Mouse (Mus musculus) spleen, adult 18-20 months (tissue): ENCODE data around the gene Med23.

Experiments used
- DNase-seq, 2 experiments: peaks; one replicate each; pipeline ENCODE4 v3.0.0; 2022; ENCODE audit warnings: mixed read lengths in 2 of 2

Gene Med23

GRCm38 (mm10) chr10:24886008-24886407, 16.2 kb downstream of the Med23 start:
- no peak for DNase-seq

GRCm38 (mm10) chr10:24888343-24888742, 18.6 kb downstream of the Med23 start:
- DNase-seq, result no peak

GRCm38 (mm10) chr10:24895927-24896326, 26.1 kb downstream of the Med23 start:
- DNase-seq, result peak in 1 of 2 experiments; percentile 32

GRCm38 (mm10) chr10:24905627-24906026, 35.8 kb downstream of the Med23 start:
- no peak for DNase-seq

GRCm38 (mm10) chr10:24911199-24911598, 41.4 kb downstream of the Med23 start:
- no peak for DNase-seq

- DNase-seq, result no peak
These were observed 42.8 kb downstream of the Med23 start for GRCm38 (mm10) chr10:24912576-24912975.

GRCm38 (mm10) chr10:24915486-24915885, 45.7 kb downstream of the Med23 start:
- no peak for DNase-seq

GRCm38 (mm10) chr10:24922977-24923376, 53.2 kb downstream of the Med23 start:
- DNase-seq, result no peak

GRCm38 (mm10) chr10:24924296-24924695, 54.5 kb downstream of the Med23 start:
- DNase-seq, result no peak

GRCm38 (mm10) chr10:24926380-24926779, 56.6 kb downstream of the Med23 start:
- no peak for DNase-seq

GRCm38 (mm10) chr10:24926962-24927720, 57.4 kb downstream of the Med23 start, which contains the start of gene Arg1:
Arg1 (minus strand) TSS chr10:24927484.
- no peak for DNase-seq

GRCm38 (mm10) chr10:24928072-24928471, 58.3 kb downstream of the Med23 start:
- peak in 1 of 2 experiments; percentile 12 for DNase-seq

GRCm38 (mm10) chr10:24930143-24930542, 60.4 kb downstream of the Med23 start:
- no peak for DNase-seq

GRCm38 (mm10) chr10:24947871-24948270, 78.1 kb downstream of the Med23 start:
- DNase-seq, result no peak

GRCm38 (mm10) chr10:24948278-24948677, 78.5 kb downstream of the Med23 start:
- DNase-seq, result no peak

GRCm38 (mm10) chr10:24950223-24950622, 80.4 kb downstream of the Med23 start:
- DNase-seq, result no peak

- no peak for DNase-seq
These were observed 81.8 kb downstream of the Med23 start for GRCm38 (mm10) chr10:24951575-24951974.

GRCm38 (mm10) chr10:24952549-24952948, 82.8 kb downstream of the Med23 start:
- no peak for DNase-seq

GRCm38 (mm10) chr10:24953876-24954275, 84.1 kb downstream of the Med23 start:
- DNase-seq, result no peak

- no peak for DNase-seq
These were observed 88.7 kb downstream of the Med23 start for GRCm38 (mm10) chr10:24958280-24959042.

GRCm38 (mm10) chr10:24959043-24959916, 89.5 kb downstream of the Med23 start:
- no peak for DNase-seq

- no peak for DNase-seq
These were observed 91.3 kb downstream of the Med23 start for GRCm38 (mm10) chr10:24961112-24961511.

GRCm38 (mm10) chr10:24961889-24962288, 92.1 kb downstream of the Med23 start:
- no peak for DNase-seq
